Comparison of ENCODE assay signal across 27 mouse cellular contexts in the genomic region with DNA sequence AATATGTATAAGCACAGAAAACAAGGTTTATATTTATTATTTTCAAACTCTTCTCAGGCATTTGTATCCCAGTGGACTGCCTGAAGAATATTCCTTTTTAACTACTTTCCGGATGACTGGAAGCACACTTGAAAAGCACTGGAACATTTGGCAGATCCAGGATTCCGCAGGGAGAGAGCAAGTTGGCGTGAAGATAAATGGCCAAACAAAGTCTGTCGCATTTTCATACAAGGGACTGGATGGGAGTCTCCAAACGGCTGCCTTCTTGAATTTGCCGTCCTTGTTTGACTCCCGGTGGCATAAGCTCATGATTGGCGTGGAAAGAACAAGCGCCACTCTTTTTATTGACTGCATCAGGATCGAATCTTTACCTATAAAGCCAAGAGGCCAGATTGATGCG. TPM values are rescaled to one million over a fixed set of nuclear protein-coding genes. Genes with fewer than 3 reads are reported as not detected.
DNase-seq lines count a peak whose midpoint lies in the region; ATAC-seq lines count a peak whose summit lies in the region.
"Had no signal": no experiment of that assay in that cellular context is flagged by ENCODE, and none has a peak within 500 bp of the region (broad histone marks: within the 10 kb centered on the region; RNA-seq: fewer than 3 reads in every experiment).

No protein-coding gene starts in this region.

- H3K36me3 ChIP-seq in forebrain, embryonic 16.5 days (ENCODE audit: control insufficient read depth, insufficient read depth) = no peaks in the 10 kb centered on the region
- H3K36me3 ChIP-seq in forebrain, embryonic 13.5 days (ENCODE audit: poor library complexity, severe bottlenecking) = no peaks in the 10 kb centered on the region
- H3K36me3 ChIP-seq: embryonic facial prominence, embryonic 13.5 days; forebrain, embryonic 10.5 days; G1E; heart, embryonic 13.5 days; liver, embryonic 12.5 days had no signal

- 0 out of 2 replicates have a peak, but pooled peaks have one; percentile 31 for ATAC-seq in forebrain, embryonic 16.5 days
- ATAC-seq in forebrain, embryonic 13.5 days = no peak
- ATAC-seq: intestine, postnatal 0 days; liver, embryonic 12.5 days; liver, postnatal 0 days had no signal

- WGBS in forebrain, embryonic 16.5 days = 68% methylated on average over 11 of the region's 11 CpGs
- 81% methylated on average over 11 of the region's 11 CpGs for WGBS in forebrain, embryonic 13.5 days

- H3K4me2 ChIP-seq in forebrain, embryonic 16.5 days (ENCODE audit: low read length) = no peak overlapping the region
- no peak overlapping the region for H3K4me2 ChIP-seq in forebrain, embryonic 13.5 days
- H3K4me2 ChIP-seq: embryonic facial prominence, embryonic 13.5 days; heart, embryonic 13.5 days; hindbrain, embryonic 14.5 days; liver, embryonic 12.5 days; midbrain, embryonic 11.5 days had no signal

- no peak overlapping the region for H3K4me3 ChIP-seq in forebrain, embryonic 16.5 days (replicated peaks; ENCODE audit: low read length)
- H3K4me3 ChIP-seq in forebrain, embryonic 13.5 days = no peak overlapping the region
- H3K4me3 ChIP-seq: embryonic facial prominence, embryonic 13.5 days; forebrain, embryonic 10.5 days; heart, embryonic 13.5 days; liver, embryonic 12.5 days had no signal

- H3K27me3 ChIP-seq in forebrain, embryonic 16.5 days (replicated peaks; ENCODE audit: control insufficient read depth, insufficient read depth, low read length) = no peaks in the 10 kb centered on the region
- no peaks in the 10 kb centered on the region for H3K27me3 ChIP-seq in forebrain, embryonic 13.5 days
- H3K27me3 ChIP-seq: embryonic facial prominence, embryonic 13.5 days; heart, embryonic 13.5 days; liver, embryonic 12.5 days had no signal

- peak; percentile 21 for DNase-seq in cerebellum, adult 9-10 months
- DNase-seq in cerebellum, adult 9-11 months = no peak
- DNase-seq in layer of hippocampus, adult 9-11 months = peak; percentile 19
- no peak for DNase-seq in layer of hippocampus, adult 9-10 months (ENCODE audit: low spot score)
- peak; percentile 15 for DNase-seq in right cerebral cortex, postnatal 4 days
- DNase-seq in right cerebral cortex, adult 18-20 months = no peak
- DNase-seq: adrenal gland, postnatal 10 days; gastrocnemius, postnatal 10 days; heart, postnatal 10 days; kidney, adult 9 months; kidney, postnatal 10 days; liver, postnatal 0 days; lung, postnatal 36 days; thymus, adult 2 months; thymus, postnatal 36 days had no signal

- no peaks in the 10 kb centered on the region for H3K4me1 ChIP-seq in forebrain, embryonic 16.5 days (replicated peaks; ENCODE audit: control insufficient read depth, insufficient read depth, low read length)
- no peaks in the 10 kb centered on the region for H3K4me1 ChIP-seq in forebrain, embryonic 13.5 days
- H3K4me1 ChIP-seq: embryonic facial prominence, embryonic 13.5 days; forebrain, embryonic 10.5 days; heart, embryonic 13.5 days; liver, embryonic 12.5 days had no signal

- no peak overlapping the region for H3K27ac ChIP-seq in forebrain, embryonic 16.5 days (ENCODE audit: low read length)
- no peak overlapping the region for H3K27ac ChIP-seq in forebrain, embryonic 13.5 days
- H3K27ac ChIP-seq: embryonic facial prominence, embryonic 13.5 days; forebrain, embryonic 10.5 days; heart, embryonic 13.5 days; hindbrain, embryonic 14.5 days; liver, embryonic 12.5 days; stomach, postnatal 0 days had no signal

- no peaks in the 10 kb centered on the region for H3K9me3 ChIP-seq in forebrain, embryonic 16.5 days (ENCODE audit: control insufficient read depth, low read length)
- H3K9me3 ChIP-seq in forebrain, embryonic 13.5 days (replicated peaks) = no peaks in the 10 kb centered on the region
- H3K9me3 ChIP-seq: embryonic facial prominence, embryonic 13.5 days; forebrain, embryonic 10.5 days; G1E; heart, embryonic 13.5 days; liver, embryonic 12.5 days had no signal

- no peak overlapping the region for H3K9ac ChIP-seq in forebrain, embryonic 16.5 days (replicated peaks; ENCODE audit: low read depth, low read length)
- H3K9ac ChIP-seq in forebrain, embryonic 13.5 days = no peak overlapping the region
- H3K9ac ChIP-seq: embryonic facial prominence, embryonic 13.5 days; heart, embryonic 13.5 days; hindbrain, embryonic 14.5 days; liver, embryonic 12.5 days; liver, postnatal 0 days had no signal

RNA-seq across cellular contexts. Expression of gene Col9a1, which starts 7.6 kb away (rescaled TPM):
- polyA plus RNA-seq in forebrain, embryonic 16.5 days (2015; fragmentation: Nextera tagmentation; extraction: Ambion mirVana) = 1.0 and 3.8 TPM in 2 replicates
- polyA plus RNA-seq in forebrain, embryonic 13.5 days (2015; fragmentation: Nextera tagmentation; extraction: Ambion mirVana) = 0.84 and 1.8 TPM in 2 replicates
- polyA plus RNA-seq: G1E; spleen, adult 2 months had no signal

Comparison
In these comparisons a context has a peak if more than half of its experiments do, and no peak if none do; other contexts are left out.
1. DNase-seq: peak in cerebellum, adult 9-10 months (single experiment), layer of hippocampus, adult 9-11 months (single experiment) and right cerebral cortex, postnatal 4 days (single experiment); none in cerebellum, adult 9-11 months (single experiment), layer of hippocampus, adult 9-10 months (single experiment) and right cerebral cortex, adult 18-20 months (single experiment).